Mouse (Mus musculus) lung, embryonic 15.5 days (tissue): Measurements from ENCODE around the gene Usp20. TPM values are rescaled to one million over a fixed set of nuclear protein-coding genes. Genes with fewer than 3 reads are reported as not detected.

Experiments
- ATAC-seq: fragments of 200-750 bp; cut with Nextera tagmentation; 2 replicates; pipeline ENCODE4 v1.8.0; 2017; ENCODE audit warnings: moderate number of reproducible peaks, borderline replicate concordance; ENCODE audit not compliant: low FRiP score, low TSS enrichment; ENCODE audit errors: extremely low read depth
- H3K27ac ChIP-seq: fragments of 300-500 bp; sonication (generic); 2 replicates; pipeline ENCODE4 v1.5.1; 2015; ENCODE audit warnings: moderate library complexity, mild to moderate bottlenecking, inconsistent platforms
- H3K27me3 ChIP-seq: fragments of 300-500 bp; sonication (generic); 2 replicates; pipeline ENCODE4 v1.6.1; 2015; ENCODE audit warnings: inconsistent platforms
- H3K36me3 ChIP-seq: fragments of 300-500 bp; sonication (generic); 2 replicates; pipeline ENCODE4 v1.6.1; 2015; ENCODE audit warnings: inconsistent platforms
- H3K4me1 ChIP-seq: fragments of 300-500 bp; sonication (generic); 2 replicates; pipeline ENCODE4 v1.6.1; 2015; ENCODE audit warnings: inconsistent platforms
- H3K4me2 ChIP-seq: fragments of 300-500 bp; sonication (generic); 2 replicates; pipeline ENCODE4 v1.6.1; 2015; ENCODE audit warnings: inconsistent platforms, mild to moderate bottlenecking, moderate library complexity
- H3K4me3 ChIP-seq: fragments of 300-500 bp; sonication (generic); 2 replicates; pipeline ENCODE4 v1.5.1; 2015; ENCODE audit warnings: mild to moderate bottlenecking, inconsistent platforms
- H3K9ac ChIP-seq: fragments of 300-500 bp; sonication (generic); 2 replicates; pipeline ENCODE4 v1.6.1; 2015; ENCODE audit warnings: inconsistent platforms
- H3K9me3 ChIP-seq: fragments of 300-500 bp; sonication (generic); 2 replicates; pipeline ENCODE4 v1.6.1; 2016; ENCODE audit warnings: inconsistent platforms
- WGBS: fragments of 180-500 bp; shearing (Covaris S2); methylation state at CpG from one replicate; pipeline ENCODE4 v1.1.7; 2015; 5-methylcytosine and 5-hydroxymethylcytosine counted together
- polyA plus RNA-seq: library from polyadenylated mRNA; unstranded; fragments of >200 nt; fragmentation: Nextera tagmentation; extraction: Ambion mirVana; gene quantifications from 2 replicates; pipeline ENCODE4 v1.2.1, GENCODE M21; 2015

The Usp20 gene
- polyA plus RNA-seq, 1 experiment from 2014 or later, result 16.6 TPM

GRCm38 (mm10) chr2:31023940-31024339, 41.9 kb downstream of the Usp20 start:
- no peaks in the 10 kb centered on the region for H3K27me3 ChIP-seq

GRCm38 (mm10) chr2:31024618-31025370, 42.7 kb downstream of the Usp20 start:
- Histone ChIP-seq H3K4me2 (no peak overlapping the region), H3K4me3 (no peak overlapping the region), H3K27ac (no peak overlapping the region), H3K4me1 (no peaks in the 10 kb centered on the region), H3K9ac (no peak overlapping the region), H3K9me3 (no peaks in the 10 kb centered on the region), H3K36me3 (peaks cover 10% of the 10 kb centered on the region), H3K27me3 (no peaks in the 10 kb centered on the region)
- WGBS, result 28% methylated on average over 5 of the region's 5 CpGs
- no peak; the same call in 1 of the 2 replicates for ATAC-seq

More at GRCm38 (mm10) chr2:31023940-31024339, 41.9 kb downstream of the Usp20 start:
- no peak for ATAC-seq
- H3K4me3 ChIP-seq, result no peak overlapping the region
- no peaks in the 10 kb centered on the region for H3K9me3 ChIP-seq
- H3K4me1 ChIP-seq, result no peaks in the 10 kb centered on the region
- H3K27ac ChIP-seq, result no peak overlapping the region
- no peak overlapping the region for H3K9ac ChIP-seq
- H3K4me2 ChIP-seq, result no peak overlapping the region
- H3K36me3 ChIP-seq, result peaks cover 12% of the 10 kb centered on the region
- WGBS, result 74% methylated on average over 5 of the region's 5 CpGs

GRCm38 (mm10) chr2:31025458-31025857, 43.4 kb downstream of the Usp20 start:
- ATAC-seq, result no peak
- 0 out of 2 replicates have a peak, but pooled peaks cover 5% of the 10 kb centered on the region for H3K36me3 ChIP-seq
- H3K4me2 ChIP-seq, result no peak overlapping the region
- H3K27me3 ChIP-seq, result no peaks in the 10 kb centered on the region
- H3K4me3 ChIP-seq, result no peak overlapping the region
- no peak overlapping the region for H3K27ac ChIP-seq
- WGBS, result 61% methylated on average over 3 of the region's 3 CpGs
- no peaks in the 10 kb centered on the region for H3K9me3 ChIP-seq
- no peak overlapping the region for H3K9ac ChIP-seq
- H3K4me1 ChIP-seq, result no peaks in the 10 kb centered on the region

GRCm38 (mm10) chr2:31026642-31027041, 44.6 kb downstream of the Usp20 start:
- no peaks in the 10 kb centered on the region for H3K9me3 ChIP-seq
- no peak overlapping the region for H3K9ac ChIP-seq
- no peak overlapping the region for H3K4me3 ChIP-seq
- 0 out of 2 replicates have a peak, but pooled peaks cover 8% of the 10 kb centered on the region for H3K36me3 ChIP-seq
- 61% methylated on average over 8 of the region's 8 CpGs for WGBS
- H3K4me1 ChIP-seq, result no peaks in the 10 kb centered on the region
- H3K27ac ChIP-seq, result no peak overlapping the region
- no peaks in the 10 kb centered on the region for H3K27me3 ChIP-seq
- no peak overlapping the region for H3K4me2 ChIP-seq
- ATAC-seq, result no peak

- Histone ChIP-seq H3K27ac (no peak overlapping the region), H3K9ac (no peak overlapping the region), H3K36me3 (peaks cover 47% of the 10 kb centered on the region), H3K9me3 (no peaks in the 10 kb centered on the region), H3K27me3 (no peaks in the 10 kb centered on the region), H3K4me2 (no peak overlapping the region), H3K4me3 (no peak overlapping the region), H3K4me1 (no peaks in the 10 kb centered on the region)
- 93% methylated on average over 7 of the region's 7 CpGs for WGBS
- ATAC-seq, result no peak
Observed at GRCm38 (mm10) chr2:31031972-31032371, 49.9 kb downstream of the Usp20 start.

- H3K27ac ChIP-seq, result no peak overlapping the region
- H3K9ac ChIP-seq, result no peak overlapping the region
- ATAC-seq, result no peak
- H3K36me3 ChIP-seq, result peaks cover 50% of the 10 kb centered on the region
- no peak overlapping the region for H3K4me3 ChIP-seq
- 94% methylated on average over 6 of the region's 6 CpGs for WGBS
- no peaks in the 10 kb centered on the region for H3K27me3 ChIP-seq
- H3K4me2 ChIP-seq, result no peak overlapping the region
- H3K4me1 ChIP-seq, result no peaks in the 10 kb centered on the region
- no peaks in the 10 kb centered on the region for H3K9me3 ChIP-seq
Observed at GRCm38 (mm10) chr2:31036811-31037210, 54.7 kb downstream of the Usp20 start.

- Histone ChIP-seq H3K9me3 (no peaks in the 10 kb centered on the region), H3K27me3 (no peaks in the 10 kb centered on the region), H3K9ac (no peak overlapping the region), H3K4me2 (no peak overlapping the region), H3K4me3 (no peak overlapping the region), H3K27ac (no peak overlapping the region), H3K36me3 (peaks cover 32% of the 10 kb centered on the region), H3K4me1 (no peaks in the 10 kb centered on the region)
- ATAC-seq, result no peak
- WGBS, result 96% methylated on average over 3 of the region's 3 CpGs
Observed at GRCm38 (mm10) chr2:31040043-31040442, 58.0 kb downstream of the Usp20 start.

GRCm38 (mm10) chr2:31040487-31040886, 58.4 kb downstream of the Usp20 start:
- H3K4me3 ChIP-seq, result no peak overlapping the region
- no peaks in the 10 kb centered on the region for H3K4me1 ChIP-seq
- peaks cover 28% of the 10 kb centered on the region for H3K36me3 ChIP-seq
- 73% methylated on average over 3 of the region's 3 CpGs for WGBS
- no peak for ATAC-seq
- no peak overlapping the region for H3K27ac ChIP-seq
- no peak overlapping the region for H3K4me2 ChIP-seq
- no peak overlapping the region for H3K9ac ChIP-seq
- no peaks in the 10 kb centered on the region for H3K9me3 ChIP-seq
- H3K27me3 ChIP-seq, result no peaks in the 10 kb centered on the region

GRCm38 (mm10) chr2:31041386-31041785, 59.3 kb downstream of the Usp20 start:
- no peak for ATAC-seq
- Histone ChIP-seq H3K4me2 (no peak overlapping the region), H3K27me3 (no peaks in the 10 kb centered on the region), H3K9ac (no peak overlapping the region), H3K4me1 (no peaks in the 10 kb centered on the region), H3K36me3 (peaks cover 19% of the 10 kb centered on the region; the same call in 1 of the 2 replicates), H3K27ac (no peak overlapping the region), H3K9me3 (no peaks in the 10 kb centered on the region), H3K4me3 (no peak overlapping the region)
- WGBS, result 73% methylated on average over 6 of the region's 6 CpGs

- 76% methylated on average over 6 of the region's 6 CpGs for WGBS
- ATAC-seq, result no peak
Observed at GRCm38 (mm10) chr2:31042881-31043280, 60.8 kb downstream of the Usp20 start.

GRCm38 (mm10) chr2:31043856-31044255, 61.8 kb downstream of the Usp20 start:
- H3K36me3 ChIP-seq, result 0 out of 2 replicates have a peak, but pooled peaks cover 13% of the 10 kb centered on the region
- WGBS, result 94% methylated on average over 1 of the region's 1 CpGs
- H3K4me2 ChIP-seq, result no peak overlapping the region
- no peak for ATAC-seq
- H3K4me1 ChIP-seq, result no peaks in the 10 kb centered on the region
- no peak overlapping the region for H3K4me3 ChIP-seq
- H3K27ac ChIP-seq, result no peak overlapping the region
- H3K9ac ChIP-seq, result no peak overlapping the region
- no peaks in the 10 kb centered on the region for H3K9me3 ChIP-seq
- H3K27me3 ChIP-seq, result no peaks in the 10 kb centered on the region

More at GRCm38 (mm10) chr2:31042881-31043280, 60.8 kb downstream of the Usp20 start:
- H3K4me3 ChIP-seq, result no peak overlapping the region
- H3K4me1 ChIP-seq, result no peaks in the 10 kb centered on the region
- H3K27ac ChIP-seq, result no peak overlapping the region
- no peak overlapping the region for H3K9ac ChIP-seq
- no peak overlapping the region for H3K4me2 ChIP-seq
- H3K36me3 ChIP-seq, result 0 out of 2 replicates have a peak, but pooled peaks cover 13% of the 10 kb centered on the region
- no peaks in the 10 kb centered on the region for H3K9me3 ChIP-seq
- no peaks in the 10 kb centered on the region for H3K27me3 ChIP-seq

GRCm38 (mm10) chr2:31048037-31048436, 66.0 kb downstream of the Usp20 start:
- Histone ChIP-seq H3K27me3 (no peaks in the 10 kb centered on the region), H3K36me3 (peaks cover 4% of the 10 kb centered on the region; the same call in 1 of the 2 replicates), H3K4me3 (no peak overlapping the region), H3K27ac (no peak overlapping the region), H3K4me2 (no peak overlapping the region), H3K4me1 (no peaks in the 10 kb centered on the region), H3K9me3 (no peaks in the 10 kb centered on the region), H3K9ac (no peak overlapping the region)
- WGBS, result 80% methylated on average over 6 of the region's 6 CpGs
- ATAC-seq, result no peak
